Mouse (Mus musculus): ENCODE results near the gene Asrgl1. TPM values are rescaled to one million over a fixed set of nuclear protein-coding genes. Genes with fewer than 3 reads are reported as not detected.
"Not testable (repeated sequence)": the region's sequence is repeated elsewhere in the genome, so short reads cannot be mapped to it uniquely, and the experiment has no call there.

Gene Asrgl1
- 100 to 1,000 TPM; 143 to 155 (median 148) TPM for total RNA-seq (2022)

GRCm38 (mm10) chr19:9135512-9136331 lies at the start of gene Asrgl1:
Gene Asrgl1, minus strand, starts transcription at chr19:9135636.
- DNase-seq (ENCODE audit: low spot score in 2 of 2) = peak; percentile 85 to 93

GRCm38 (mm10) chr19:9146214-9146613 lies 10.8 kb upstream of the Asrgl1 start:
- no peak for DNase-seq (ENCODE audit: low spot score in 2 of 2)

GRCm38 (mm10) chr19:9143639-9144125 lies 8.2 kb upstream of the Asrgl1 start:
- DNase-seq (ENCODE audit: low spot score in 2 of 2) = peak in 1 of 2 experiments; percentile 41

- DNase-seq (ENCODE audit: low spot score in 2 of 2) = no peak
Observed at GRCm38 (mm10) chr19:9143230-9143629, 7.8 kb upstream of the Asrgl1 start.

- DNase-seq (ENCODE audit: low spot score in 2 of 2) = not testable (repeated sequence)
Observed at GRCm38 (mm10) chr19:9140361-9140760, 4.9 kb upstream of the Asrgl1 start.

GRCm38 (mm10) chr19:9137159-9137558 lies 1.7 kb upstream of the Asrgl1 start:
- no peak for DNase-seq (ENCODE audit: low spot score in 2 of 2)

- no peak for DNase-seq (ENCODE audit: low spot score in 2 of 2)
Observed at GRCm38 (mm10) chr19:9134746-9135511, 507 bp downstream of the Asrgl1 start.

GRCm38 (mm10) chr19:9129996-9130395 lies 5.4 kb downstream of the Asrgl1 start:
- DNase-seq (ENCODE audit: low spot score in 2 of 2) = no peak

GRCm38 (mm10) chr19:9128499-9129194 lies 6.8 kb downstream of the Asrgl1 start:
- DNase-seq (ENCODE audit: low spot score in 2 of 2) = no peak

- not testable (repeated sequence) for DNase-seq (ENCODE audit: low spot score in 2 of 2)
Observed at GRCm38 (mm10) chr19:9123986-9124385, 11.4 kb downstream of the Asrgl1 start.

GRCm38 (mm10) chr19:9122390-9122789 lies 13.0 kb downstream of the Asrgl1 start:
- DNase-seq (ENCODE audit: low spot score in 2 of 2) = no peak

GRCm38 (mm10) chr19:9119655-9120425 lies 15.6 kb downstream of the Asrgl1 start:
- no peak for DNase-seq (ENCODE audit: low spot score in 2 of 2)

- no peak for DNase-seq (ENCODE audit: low spot score in 2 of 2)
Observed at GRCm38 (mm10) chr19:9117275-9117674, 18.2 kb downstream of the Asrgl1 start.

- DNase-seq (ENCODE audit: low spot score in 2 of 2) = no peak
Observed at GRCm38 (mm10) chr19:9116268-9116667, 19.2 kb downstream of the Asrgl1 start.

- no peak for DNase-seq (ENCODE audit: low spot score in 2 of 2)
Observed at GRCm38 (mm10) chr19:9112043-9112442, 23.4 kb downstream of the Asrgl1 start.

GRCm38 (mm10) chr19:9110182-9110869 lies 25.1 kb downstream of the Asrgl1 start:
- DNase-seq (ENCODE audit: low spot score in 2 of 2) = peak; percentile 36 to 48

GRCm38 (mm10) chr19:9108536-9108935 lies 26.9 kb downstream of the Asrgl1 start:
- DNase-seq (ENCODE audit: low spot score in 2 of 2) = no peak

GRCm38 (mm10) chr19:9107379-9107755 lies 28.1 kb downstream of the Asrgl1 start:
- no peak for DNase-seq (ENCODE audit: low spot score in 2 of 2)

GRCm38 (mm10) chr19:9106751-9107378 lies 28.6 kb downstream of the Asrgl1 start:
- no peak for DNase-seq (ENCODE audit: low spot score in 2 of 2)

GRCm38 (mm10) chr19:9106096-9106495 lies 29.3 kb downstream of the Asrgl1 start:
- DNase-seq (ENCODE audit: low spot score in 2 of 2) = no peak
